Mouse (Mus musculus) heart, postnatal 0 days (tissue): Measurements from ENCODE around the gene Limch1. TPM values are rescaled to one million over a fixed set of nuclear protein-coding genes. Genes with fewer than 3 reads are reported as not detected.

ENCODE experiments used
- ATAC-seq: fragments of 200-750 bp; cut with Nextera tagmentation; 2 replicates; pipeline ENCODE4 v1.8.0; 2017; ENCODE audit warnings: low read depth, moderate number of reproducible peaks, moderate library complexity; ENCODE audit not compliant: insufficient read depth
- DNase-seq: peaks from one replicate; pipeline ENCODE4 v3.0.0-alpha.2; 2016; ENCODE audit warnings: low spot score
- H3K27ac ChIP-seq: fragments of 300-500 bp; sonication (generic); 2 replicates; pipeline ENCODE4 v1.5.1; 2014; ENCODE audit warnings: low read depth, mild to moderate bottlenecking
- H3K27me3 ChIP-seq: fragments of 300-500 bp; sonication (generic); 2 replicates; pipeline ENCODE4 v1.6.1; 2014; ENCODE audit warnings: low read length, mixed read lengths; ENCODE audit not compliant: control insufficient read depth, insufficient read depth
- H3K36me3 ChIP-seq: fragments of 300-500 bp; sonication (generic); replicated peaks from 2 replicates; pipeline ENCODE4 v1.6.1; 2014; ENCODE audit warnings: low read length, mixed read lengths; ENCODE audit not compliant: control insufficient read depth, insufficient read depth
- H3K4me1 ChIP-seq: fragments of 300-500 bp; sonication (generic); 2 replicates; pipeline ENCODE4 v1.6.1; 2014; ENCODE audit warnings: antibody characterized with exemption; ENCODE audit not compliant: control insufficient read depth, insufficient read depth
- H3K4me2 ChIP-seq: fragments of 300-500 bp; sonication (generic); 2 replicates; pipeline ENCODE4 v1.6.1; 2014; ENCODE audit warnings: low read depth, mild to moderate bottlenecking, low read length, moderate library complexity
- H3K4me3 ChIP-seq: fragments of 300-500 bp; sonication (generic); 2 replicates; pipeline ENCODE4 v1.5.1; 2014; ENCODE audit warnings: low read depth, low read length
- H3K9ac ChIP-seq: fragments of 300-500 bp; sonication (generic); replicated peaks from 2 replicates; pipeline ENCODE4 v1.6.1; 2014; ENCODE audit warnings: low read depth, low read length, mixed read lengths
- H3K9me3 ChIP-seq: fragments of 300-500 bp; sonication (generic); replicated peaks from 2 replicates; pipeline ENCODE4 v1.6.1; 2016; ENCODE audit warnings: low read length; ENCODE audit not compliant: control insufficient read depth
- CTCF ChIP-seq: IDR thresholded peaks from 2 replicates; pipeline ENCODE4 v1.5.1; 2016; ENCODE audit warnings: antibody characterized with exemption, control low read depth, low read depth
- EP300 ChIP-seq: IDR thresholded peaks from 2 replicates; pipeline ENCODE4 v1.6.1; 2016; ENCODE audit warnings: antibody characterized with exemption, low read depth
- WGBS: fragments of 180-500 bp; shearing (Covaris S2); extraction: QIAGEN DNeasy Blood & Tissue Kit; methylation state at CpG from one replicate; pipeline ENCODE4 v1.1.7; 2014; 5-methylcytosine and 5-hydroxymethylcytosine counted together
- polyA plus RNA-seq: library from polyadenylated mRNA; unstranded; fragments of >200 nt; fragmentation: Nextera tagmentation; extraction: Ambion mirVana; gene quantifications from 2 replicates; pipeline ENCODE4 v1.2.1, GENCODE M21; 2015
- total RNA-seq: library from RNA; depleted of rRNA; stranded (reverse); fragments of >200 nt; gene quantifications from 2 replicates; pipeline ENCODE4 v1.2.3, GENCODE M21; 2014; ENCODE audit warnings: low replicate concordance

The Limch1 gene
- total and polyA plus RNA-seq, 2 experiments from 2014 or later = 21.1 to 30.0 TPM

DNA sequence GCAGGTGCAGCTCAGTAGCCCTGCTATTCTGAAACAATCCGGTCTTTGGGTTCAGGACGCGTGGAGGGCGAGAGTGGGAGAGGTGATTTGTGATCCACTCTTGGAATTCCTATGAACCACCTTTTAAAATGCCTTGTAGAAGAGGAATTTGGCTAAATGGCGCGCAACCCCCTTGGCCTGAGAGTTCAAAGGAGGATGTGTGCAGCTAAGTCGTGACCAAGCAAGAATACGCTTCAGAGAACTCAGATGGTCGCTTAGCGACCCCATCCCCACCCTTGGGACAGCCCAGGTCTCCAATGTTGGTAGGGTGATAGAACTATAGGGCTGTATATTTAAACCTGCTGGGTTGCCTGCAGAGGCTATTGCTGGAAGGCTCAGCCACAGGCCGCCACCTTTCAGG, 1.1 kb downstream of the Limch1 start:
- no peaks in the 10 kb centered on the region for H3K36me3 ChIP-seq
- no peaks in the 10 kb centered on the region; the same call in 1 of the 2 replicates for H3K4me1 ChIP-seq
- peaks cover 29% of the 10 kb centered on the region for H3K27me3 ChIP-seq
- H3K4me3 ChIP-seq = peak overlapping the region; percentile 61
- no peak for TF ChIP-seq EP300
- no peak for TF ChIP-seq CTCF
- H3K9me3 ChIP-seq = no peaks in the 10 kb centered on the region
- WGBS = 16% methylated on average over 11 of the region's 11 CpGs
- no peak for ATAC-seq
- no peak for DNase-seq
- H3K27ac ChIP-seq = no peak overlapping the region
- H3K9ac ChIP-seq = peak overlapping the region; percentile 56; the same call in 1 of the 2 replicates
- H3K4me2 ChIP-seq = peak overlapping the region; percentile 93

DNA sequence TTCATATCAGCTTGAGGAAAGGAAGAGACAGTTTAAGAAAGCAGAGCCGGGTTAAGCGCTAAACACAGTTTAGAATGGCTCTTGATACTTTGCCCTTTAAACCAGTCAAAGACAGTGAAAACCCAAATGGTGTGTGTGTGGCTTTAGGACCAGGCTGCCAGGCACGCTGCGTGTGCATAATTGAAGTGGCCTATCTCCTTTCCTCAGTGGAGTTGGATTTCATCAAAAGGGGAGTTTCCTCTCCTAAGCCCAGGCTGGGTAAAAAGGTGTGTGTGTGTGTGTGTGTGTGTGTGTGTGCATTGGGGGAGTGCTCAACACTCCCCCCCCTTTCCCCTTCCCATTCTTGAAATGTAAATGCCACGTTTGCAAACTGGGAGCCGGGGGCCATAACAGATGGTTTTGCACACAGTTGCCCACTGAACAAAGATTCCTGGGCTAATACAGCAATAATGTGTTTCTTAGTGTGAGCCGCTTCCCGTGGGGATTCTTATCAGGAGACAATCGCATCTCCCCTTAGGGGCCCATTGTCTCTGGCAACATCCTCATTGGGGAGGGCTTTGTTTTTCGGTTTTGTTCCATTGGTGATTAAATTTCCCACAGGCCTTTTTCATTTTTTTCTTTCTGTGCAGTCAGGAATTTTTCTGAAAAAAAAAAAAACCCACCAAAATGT, 2.3 kb downstream of the Limch1 start:
- DNase-seq (no peak), ATAC-seq (no peak)
- H3K4me1 ChIP-seq = no peaks in the 10 kb centered on the region; the same call in 1 of the 2 replicates
- 28% methylated on average over 10 of the region's 10 CpGs for WGBS
- no peaks in the 10 kb centered on the region for H3K36me3 ChIP-seq
- H3K9ac ChIP-seq = no peak overlapping the region
- H3K4me2 ChIP-seq = peak overlapping the region; percentile 93
- no peaks in the 10 kb centered on the region for H3K9me3 ChIP-seq
- peak overlapping the region; percentile 74 for H3K27ac ChIP-seq
- H3K27me3 ChIP-seq = peaks cover 34% of the 10 kb centered on the region
- TF ChIP-seq CTCF = no peak
- TF ChIP-seq EP300 = no peak
- peak overlapping the region; percentile 61 for H3K4me3 ChIP-seq

DNA sequence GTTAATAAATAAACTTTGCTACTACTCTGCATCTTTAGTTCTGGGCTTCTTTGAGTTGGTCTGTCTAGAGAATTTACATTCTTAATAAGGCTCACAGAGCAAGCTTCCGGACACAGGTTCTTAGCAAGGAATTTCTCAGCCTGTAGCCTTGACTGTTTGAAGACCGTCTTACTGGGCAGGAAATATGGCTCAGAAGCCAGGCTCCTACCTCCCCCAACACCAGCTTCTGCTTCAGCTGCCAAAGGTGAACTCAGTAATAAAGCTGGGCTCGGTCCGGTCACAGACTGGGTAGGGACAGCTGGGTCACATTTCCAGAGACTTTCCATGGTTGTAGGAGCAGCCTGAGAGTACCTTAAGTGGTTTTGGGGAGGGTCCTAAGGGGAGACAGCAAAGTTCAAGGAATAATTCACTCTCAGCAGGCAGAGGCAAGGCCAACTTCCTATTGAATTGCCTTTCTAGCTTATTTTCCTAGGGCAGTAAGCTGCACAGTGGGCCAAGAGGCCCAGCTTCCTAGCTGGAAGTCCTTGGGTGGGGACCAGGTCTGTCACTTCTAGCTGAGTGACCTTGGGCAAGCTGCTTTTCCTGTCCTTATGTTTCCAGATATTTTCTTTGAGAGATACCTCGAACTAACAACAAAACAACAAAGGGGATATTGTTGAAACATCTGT, 3.0 kb downstream of the Limch1 start:
- no peak for ATAC-seq
- Histone ChIP-seq H3K27ac (peak overlapping the region; percentile 74), H3K9ac (no peak overlapping the region), H3K36me3 (no peaks in the 10 kb centered on the region), H3K4me1 (no peaks in the 10 kb centered on the region; the same call in 1 of the 2 replicates), H3K4me2 (peak overlapping the region; percentile 4; the same call in 1 of the 2 replicates), H3K4me3 (no peak overlapping the region), H3K27me3 (peaks cover 34% of the 10 kb centered on the region), H3K9me3 (no peaks in the 10 kb centered on the region)
- TF ChIP-seq CTCF (no peak), EP300 (no peak)
- no peak for DNase-seq
- WGBS = 48% methylated on average over 5 of the region's 5 CpGs

DNA sequence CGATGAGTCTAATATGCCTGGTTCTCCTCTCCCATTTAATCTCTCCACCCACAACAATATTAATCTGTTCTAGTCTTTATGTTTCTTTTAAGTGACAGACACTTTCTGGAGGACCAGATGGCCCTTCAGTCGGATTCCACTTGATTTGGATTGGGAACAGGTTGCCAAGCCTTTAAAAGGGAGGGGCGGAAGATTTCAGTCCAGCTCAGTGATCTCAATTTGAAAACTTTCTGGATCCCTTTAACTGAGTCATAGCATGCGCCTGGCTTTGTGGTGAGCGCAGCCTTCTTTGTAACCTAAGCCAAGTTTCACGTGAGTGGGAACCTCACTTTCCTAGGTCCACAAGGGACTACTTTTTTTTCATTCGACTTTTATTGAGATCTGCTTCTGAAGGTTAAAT, 5.0 kb downstream of the Limch1 start:
- no peak for DNase-seq
- no peak overlapping the region for H3K9ac ChIP-seq

DNA sequence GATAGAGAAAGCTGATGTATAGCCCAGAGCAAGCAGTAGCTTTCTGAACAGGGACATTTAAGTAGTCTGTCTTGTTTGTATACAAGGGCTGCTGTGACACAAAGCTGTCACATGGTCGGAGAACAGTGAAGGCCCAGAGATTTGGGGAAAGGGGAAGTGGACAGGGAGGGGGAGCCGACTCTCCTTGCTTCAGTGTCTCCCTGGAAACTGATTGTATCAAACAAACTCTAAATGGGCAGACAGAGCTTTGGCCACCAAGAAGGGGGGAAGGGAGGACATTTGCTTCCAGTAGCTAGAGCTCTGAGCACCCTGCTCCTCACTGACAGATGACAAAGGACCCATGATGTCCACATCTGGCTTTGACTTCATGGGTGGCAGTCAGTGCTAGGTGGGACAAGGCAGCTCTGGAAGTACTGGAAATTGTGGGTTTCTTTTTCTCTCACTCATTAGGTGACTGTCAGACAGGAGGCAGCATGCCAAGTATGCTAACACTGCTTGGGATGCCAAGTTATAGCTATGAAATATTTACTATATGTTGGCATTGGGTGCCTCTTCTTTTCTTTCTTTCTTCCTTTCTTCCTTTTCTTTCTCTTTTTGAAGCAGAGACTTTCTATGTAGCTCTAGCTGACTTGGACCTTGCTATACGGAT, 5.8 kb downstream of the Limch1 start:
- Histone ChIP-seq H3K9ac (no peak overlapping the region), H3K4me1 (no peaks in the 10 kb centered on the region; the same call in 1 of the 2 replicates)

More for the DNA sequence above, 5.0 kb downstream of the Limch1 start:
- 64% methylated on average over 7 of the region's 7 CpGs for WGBS
- no peak overlapping the region for H3K27ac ChIP-seq
- no peaks in the 10 kb centered on the region for H3K9me3 ChIP-seq
- TF ChIP-seq EP300 (no peak), CTCF (no peak)
- peaks cover 34% of the 10 kb centered on the region for H3K27me3 ChIP-seq
- no peak overlapping the region for H3K4me3 ChIP-seq
- no peak for ATAC-seq
- H3K36me3 ChIP-seq = no peaks in the 10 kb centered on the region
- H3K4me2 ChIP-seq = no peak overlapping the region
- H3K4me1 ChIP-seq = no peaks in the 10 kb centered on the region; the same call in 1 of the 2 replicates

More for the DNA sequence above, 5.8 kb downstream of the Limch1 start:
- Histone ChIP-seq H3K27ac (no peak overlapping the region), H3K27me3 (peaks cover 29% of the 10 kb centered on the region), H3K9me3 (no peaks in the 10 kb centered on the region), H3K4me2 (no peak overlapping the region), H3K36me3 (no peaks in the 10 kb centered on the region), H3K4me3 (no peak overlapping the region)
- TF ChIP-seq CTCF (no peak), EP300 (no peak)
- 43% methylated on average over 3 of the region's 3 CpGs for WGBS
- DNase-seq = no peak
- no peak for ATAC-seq
